Comparison of ENCODE assay signal across 8 mouse cellular contexts in the genomic region with DNA sequence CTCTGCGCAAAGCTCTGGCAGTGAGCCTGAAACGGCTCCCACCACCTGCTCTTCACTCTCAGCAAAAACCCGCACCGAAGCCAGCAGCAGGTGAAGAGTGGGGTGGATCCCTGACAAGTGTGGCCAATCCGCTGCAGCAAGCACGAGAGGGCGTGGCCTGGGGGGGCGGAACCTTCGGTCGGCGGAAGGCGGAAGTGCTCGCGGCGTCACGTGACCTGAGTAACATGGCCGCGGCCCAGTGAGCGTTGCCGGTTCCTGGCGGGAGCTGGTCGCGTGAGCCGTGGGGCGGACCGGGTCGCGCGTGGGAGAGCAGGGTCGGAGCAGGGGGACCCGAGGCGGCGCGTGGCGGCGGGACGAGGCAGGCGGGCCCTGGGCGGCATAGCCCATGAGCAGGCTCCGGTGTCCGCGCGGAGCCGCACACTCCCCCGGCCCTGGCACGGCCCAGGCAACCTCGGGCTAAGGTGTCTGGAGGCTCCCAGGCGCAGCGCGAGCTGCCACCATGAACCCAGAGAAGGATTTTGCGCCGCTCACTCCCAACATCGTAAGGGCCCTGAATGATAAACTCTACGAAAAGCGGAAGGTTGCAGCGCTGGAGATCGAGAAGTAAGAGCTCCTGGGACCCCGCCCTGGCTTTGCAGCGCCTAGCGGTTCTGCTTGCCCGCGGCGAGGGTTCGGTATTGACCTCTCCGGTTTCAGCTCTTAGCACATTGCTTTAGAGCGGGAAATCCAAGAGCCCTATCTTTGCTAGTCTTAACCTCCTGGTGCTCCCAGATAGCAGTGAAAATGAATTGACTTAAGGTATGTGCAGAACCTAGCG. TPM values are rescaled to one million over a fixed set of nuclear protein-coding genes. Genes with fewer than 3 reads are reported as not detected.
DNase-seq lines count a peak whose midpoint lies in the region; ATAC-seq lines count a peak whose summit lies in the region.

A gene (plus strand): TSS at position 195 of the 817 bp plus-strand sequence.

- H3K27me3 ChIP-seq in hindbrain, embryonic 16.5 days (replicated peaks; ENCODE audit: control insufficient read depth, insufficient read depth, low read length) = no peaks in the 10 kb centered on the region

- H3K79me2 ChIP-seq in macrophage (ENCODE audit: inconsistent target) = peaks cover 48% of the 10 kb centered on the region

- H3K4me2 ChIP-seq in hindbrain, embryonic 16.5 days (ENCODE audit: low read length) = peak within 1 kb of the TSS; percentile 88

- peak; percentile 99 for ATAC-seq in hindbrain, embryonic 16.5 days

- no peaks in the 10 kb centered on the region for H3K9me3 ChIP-seq in hindbrain, embryonic 16.5 days (ENCODE audit: control insufficient read depth, low read length)

- peak within 1 kb of the TSS; percentile 85 for H3K9ac ChIP-seq in hindbrain, embryonic 16.5 days (ENCODE audit: low read depth, low read length)

- peak within 1 kb of the TSS; percentile 91 for H3K4me3 ChIP-seq in hindbrain, embryonic 16.5 days (ENCODE audit: low read length)
- peak within 1 kb of the TSS; percentile 89 for H3K4me3 ChIP-seq in macrophage (ENCODE audit: inconsistent target)

- under 1% methylated on average over 67 of the region's 67 CpGs for WGBS in hindbrain, embryonic 16.5 days
- under 1% methylated on average over 64 of the region's 67 CpGs for WGBS in macrophage (ENCODE audit: missing documents)

- DNase-seq in WW6 (ENCODE audit: low read depth, low spot score) = peak; percentile 96
- DNase-seq in cerebellum, postnatal 4 days (ENCODE audit: low spot score in 2 of 2) = peak; percentile 95 to 98
- peak; percentile 98 for DNase-seq in gastrocnemius, adult 18-20 months (ENCODE audit: low spot score)
- DNase-seq in left cerebral cortex, adult 18-20 months (ENCODE audit: low spot score in 2 of 2) = peak; percentile 98
- peak; percentile 98 for DNase-seq in right cerebral cortex, adult 18-20 months
- DNase-seq in urinary bladder, postnatal 10 days (ENCODE audit: low spot score) = peak; percentile 91

- no peaks in the 10 kb centered on the region for H3K36me3 ChIP-seq in hindbrain, embryonic 16.5 days (ENCODE audit: control insufficient read depth, insufficient read depth, low read length)
- no peaks in the 10 kb centered on the region for H3K36me3 ChIP-seq in macrophage (ENCODE audit: inconsistent target)

- peaks cover 26% of the 10 kb centered on the region for H3K4me1 ChIP-seq in hindbrain, embryonic 16.5 days (ENCODE audit: control insufficient read depth, insufficient read depth, low read depth, low read length)

- peak within 1 kb of the TSS; percentile 74 for H3K27ac ChIP-seq in hindbrain, embryonic 16.5 days (ENCODE audit: low read depth, low read length)
- peak within 1 kb of the TSS; percentile 88 for H3K27ac ChIP-seq in macrophage

RNA-seq across cellular contexts. Expression of the gene that starts here (rescaled TPM):
- total RNA-seq in gastrocnemius, adult 18-20 months (2021) = 10 to 100 TPM; 19.7 to 20.7 TPM
- 29.9 and 31.2 TPM in 2 replicates for polyA plus RNA-seq in hindbrain, embryonic 16.5 days (2015; fragmentation: Nextera tagmentation; extraction: Ambion mirVana)
- total RNA-seq in left cerebral cortex, adult 18-20 months (2021) = 10 to 100 TPM; 26.9 to 28.0 TPM
- 100 to 1,000 TPM in 16 of 26 experiments, 10 to 100 TPM in 10; 48.5 to 157 (median 113) TPM for total RNA-seq in macrophage (2018; cell fraction: chromatin; rRNA removed)
- 10 to 100 TPM; 41.8 to 64.1 (median 53.3) TPM for total RNA-seq in macrophage (2018; cell fraction: cytosol; rRNA removed)
- total RNA-seq in macrophage (2018; cell fraction: nucleus; rRNA removed) = 100 to 1,000 TPM in 4 of 26 experiments, 10 to 100 TPM in 22; 40.5 to 122 (median 75.3) TPM
- polyA plus RNA-seq in macrophage (2018) = 47.9 to 60.1 TPM (median 56.8 TPM) in 3 replicates

Comparison
In these comparisons a context has a peak if more than half of its experiments do, and no peak if none do; other contexts are left out.
1. Peak in every context shown above with its lines: DNase-seq, ATAC-seq, H3K4me3 ChIP-seq and H3K27ac ChIP-seq.